Mouse (Mus musculus) liver, embryonic 18 days (tissue): Measurements from ENCODE around the gene Syt10. TPM values are rescaled to one million over a fixed set of nuclear protein-coding genes. Genes with fewer than 3 reads are reported as not detected.

Experiments used
- polyA plus RNA-seq: library from polyadenylated mRNA; depleted of rRNA; stranded (reverse); fragments of >200 nt; gene quantifications from 2 replicates; pipeline ENCODE4 v1.2.3, GENCODE M21; 2012; rRNA removed

Syt10 gene
- not detected in 2 replicates for polyA plus RNA-seq

DNA sequence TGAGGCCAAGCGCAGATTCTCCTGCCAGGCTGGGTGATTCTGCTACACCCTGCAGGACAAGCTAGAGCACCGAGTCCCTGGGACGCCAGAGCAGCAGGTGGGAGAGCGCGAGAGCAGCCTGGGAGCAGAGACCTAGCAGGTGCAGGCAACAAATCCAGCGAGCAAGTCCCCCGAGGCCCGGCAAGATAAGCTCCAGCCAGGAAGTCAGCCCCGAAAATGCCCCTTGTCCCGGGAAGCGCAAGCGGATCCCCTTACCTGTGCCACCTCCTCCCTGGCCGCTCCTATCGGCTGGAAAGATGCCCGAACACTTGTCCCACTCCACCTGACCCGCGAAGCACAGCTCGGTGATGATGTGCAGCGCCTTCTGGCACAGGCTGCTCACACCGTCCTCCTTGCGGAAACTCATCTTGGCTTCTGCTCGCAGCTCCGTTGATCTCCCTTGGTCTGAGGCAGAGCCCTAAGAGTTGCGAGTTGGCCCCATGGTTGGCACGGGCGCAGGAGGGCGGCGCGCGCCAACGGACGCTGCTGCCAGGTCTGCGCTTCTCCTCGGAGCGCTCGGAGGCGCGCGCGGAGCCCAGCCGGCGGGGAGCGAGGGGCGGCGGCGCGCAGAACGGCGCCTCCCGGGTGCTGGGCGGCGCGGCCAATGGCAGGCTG is at the start of gene Syt10:
TSS of gene Syt10 (minus strand) at position 497 of the 654 bp plus-strand sequence.

Other genes with a start within 250 kb of the Syt10 start
- 6.5 and 6.9 TPM in 2 replicates for gene Rabl2, start 249.9 kb downstream of the Syt10 start, polyA plus RNA-seq